Mouse (Mus musculus) limb, embryonic 14.5 days (tissue): ENCODE measurements around the gene Fcor. TPM values are rescaled to one million over a fixed set of nuclear protein-coding genes. Genes with fewer than 3 reads are reported as not detected.

Experiments used
- ATAC-seq: fragments of 200-750 bp; cut with Nextera tagmentation; 2 replicates; pipeline ENCODE4 v1.8.0; 2017; ENCODE audit warnings: low read depth, moderate number of reproducible peaks, moderate TSS enrichment; ENCODE audit not compliant: low FRiP score
- DNase-seq: peaks from one replicate; pipeline ENCODE4 v3.0.0-alpha.2; 2015; ENCODE audit warnings: low spot score
- H3K27ac ChIP-seq: fragments of 300-500 bp; sonication (generic); replicated peaks from 2 replicates; pipeline ENCODE4 v1.5.1; 2014; ENCODE audit warnings: low read depth, mild to moderate bottlenecking, low read length, moderate library complexity, mixed read lengths
- H3K27me3 ChIP-seq: fragments of 300-500 bp; sonication (generic); 2 replicates; pipeline ENCODE4 v1.6.1; 2014; ENCODE audit warnings: low read length, mixed read lengths; ENCODE audit not compliant: control insufficient read depth, insufficient read depth
- H3K36me3 ChIP-seq: fragments of 300-500 bp; sonication (generic); 2 replicates; pipeline ENCODE4 v1.6.1; 2014; ENCODE audit warnings: mild to moderate bottlenecking, low read length, moderate library complexity, mixed read lengths; ENCODE audit not compliant: control insufficient read depth, insufficient read depth
- H3K4me1 ChIP-seq: fragments of 300-500 bp; sonication (generic); 2 replicates; pipeline ENCODE4 v1.6.1; 2014; ENCODE audit warnings: antibody characterized with exemption, low read length, mixed read lengths; ENCODE audit not compliant: control insufficient read depth, insufficient read depth
- H3K4me2 ChIP-seq: fragments of 300-500 bp; sonication (generic); replicated peaks from 2 replicates; pipeline ENCODE4 v1.6.1; 2014; ENCODE audit warnings: low read depth, mild to moderate bottlenecking, low read length, moderate library complexity; ENCODE audit not compliant: severe bottlenecking
- H3K4me3 ChIP-seq: fragments of 300-500 bp; sonication (generic); replicated peaks from 2 replicates; pipeline ENCODE4 v1.5.1; 2014; ENCODE audit warnings: low read length
- H3K9ac ChIP-seq: fragments of 300-500 bp; sonication (generic); 2 replicates; pipeline ENCODE4 v1.6.1; 2014; ENCODE audit warnings: mild to moderate bottlenecking, low read depth, low read length, moderate library complexity; ENCODE audit not compliant: severe bottlenecking
- H3K9me3 ChIP-seq: fragments of 300-500 bp; sonication (generic); 2 replicates; pipeline ENCODE4 v1.6.1; 2016; ENCODE audit warnings: low read length; ENCODE audit not compliant: control insufficient read depth
- POLR2A ChIP-seq: fragments of 200-500 bp; IDR thresholded peaks from 2 replicates; pipeline ENCODE4 v1.8.0; 2012; ENCODE audit warnings: inconsistent platforms, mild to moderate bottlenecking, moderate library complexity, borderline replicate concordance; ENCODE audit not compliant: insufficient read depth, insufficient read length; ENCODE audit errors: extremely low read depth
- WGBS: fragments of 180-500 bp; shearing (Covaris S2); extraction: QIAGEN DNeasy Blood & Tissue Kit; methylation state at CpG from one replicate; pipeline ENCODE4 v1.1.7; 2014; 5-methylcytosine and 5-hydroxymethylcytosine counted together
- polyA plus RNA-seq, 2 experiments: library from polyadenylated mRNA; depleted of rRNA in 1 of 2; stranded (reverse) in 1 of 2; unstranded in 1 of 2; fragments of >200 nt; fragmentation: Nextera tagmentation in 1 of 2; extraction: Ambion mirVana in 1 of 2; gene quantifications; 2 replicates each; pipeline versions ENCODE4 v1.2.1 to v1.2.3; 2012 to 2014

Gene Fcor
- polyA plus RNA-seq, 2 experiments: 7.3 to 14.1 TPM

DNA sequence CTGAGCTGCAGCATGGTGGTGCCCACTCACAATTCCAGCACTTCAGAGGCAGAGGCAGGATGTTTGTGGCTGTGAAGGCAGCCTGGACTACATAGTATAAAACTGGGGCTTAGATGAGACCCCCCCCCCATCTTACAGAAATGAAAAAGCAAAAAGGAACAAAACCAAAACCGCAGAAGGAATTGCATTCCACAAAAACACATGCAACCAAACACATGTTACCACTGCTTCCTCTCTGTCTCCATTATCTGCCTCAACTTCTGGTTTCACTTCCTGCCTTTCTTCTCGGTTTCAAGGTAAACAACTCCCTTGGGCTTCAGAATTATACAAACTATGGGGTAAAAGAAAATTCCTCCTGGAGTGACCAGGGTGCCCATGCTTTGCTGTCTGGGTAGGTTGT is 39.5 kb upstream of the Fcor start:
- ATAC-seq: no peak
- TF ChIP-seq POLR2A: no peak
- H3K36me3 ChIP-seq: no peaks in the 10 kb centered on the region
- H3K9me3 ChIP-seq: no peaks in the 10 kb centered on the region
- no peak overlapping the region for H3K9ac ChIP-seq
- no peaks in the 10 kb centered on the region for H3K27me3 ChIP-seq
- no peak overlapping the region for H3K4me2 ChIP-seq
- WGBS: 68% methylated on average over 2 of the region's 2 CpGs
- no peak overlapping the region for H3K27ac ChIP-seq
- DNase-seq: no peak
- H3K4me3 ChIP-seq: no peak overlapping the region
- H3K4me1 ChIP-seq: no peaks in the 10 kb centered on the region

DNA sequence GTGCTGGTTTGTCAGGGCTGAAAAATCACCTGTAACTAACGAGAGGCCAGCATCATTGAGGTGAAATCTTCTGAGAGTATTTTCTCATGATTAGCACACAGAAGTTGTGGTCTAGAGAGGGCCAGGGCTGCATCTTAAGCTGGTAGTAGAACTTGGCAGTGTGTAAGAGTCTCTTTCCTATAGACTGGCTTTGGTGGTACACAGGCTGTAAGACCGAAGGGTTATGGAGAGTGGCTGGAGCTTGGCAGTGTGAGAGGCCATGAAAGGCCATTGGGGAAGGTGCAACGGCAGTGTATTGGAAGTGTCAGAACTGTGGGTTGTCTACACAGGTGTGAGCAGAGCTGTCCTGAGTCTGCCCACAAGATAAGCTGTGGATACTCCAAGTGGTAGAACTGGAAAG is 38.1 kb upstream of the Fcor start:
- no peak overlapping the region for H3K27ac ChIP-seq
- H3K4me1 ChIP-seq: no peaks in the 10 kb centered on the region
- DNase-seq: no peak
- no peak overlapping the region for H3K4me3 ChIP-seq
- no peak overlapping the region for H3K9ac ChIP-seq
- no peak for TF ChIP-seq POLR2A
- no peaks in the 10 kb centered on the region for H3K27me3 ChIP-seq
- no peaks in the 10 kb centered on the region for H3K9me3 ChIP-seq
- H3K4me2 ChIP-seq: no peak overlapping the region
- no peak for ATAC-seq
- no peaks in the 10 kb centered on the region for H3K36me3 ChIP-seq
- 72% methylated on average over 3 of the region's 3 CpGs for WGBS

GRCm38 (mm10) chr8:3707611-3708010 is 35.4 kb upstream of the Fcor start:
- H3K9me3 ChIP-seq: no peaks in the 10 kb centered on the region
- TF ChIP-seq POLR2A: no peak
- H3K9ac ChIP-seq: no peak overlapping the region
- no peaks in the 10 kb centered on the region for H3K4me1 ChIP-seq
- WGBS: 67% methylated on average over 7 of the region's 7 CpGs
- no peaks in the 10 kb centered on the region for H3K36me3 ChIP-seq
- H3K27me3 ChIP-seq: no peaks in the 10 kb centered on the region
- H3K4me3 ChIP-seq: no peak overlapping the region
- H3K4me2 ChIP-seq: no peak overlapping the region
- DNase-seq (no peak), ATAC-seq (no peak)
- H3K27ac ChIP-seq: no peak overlapping the region

DNA sequence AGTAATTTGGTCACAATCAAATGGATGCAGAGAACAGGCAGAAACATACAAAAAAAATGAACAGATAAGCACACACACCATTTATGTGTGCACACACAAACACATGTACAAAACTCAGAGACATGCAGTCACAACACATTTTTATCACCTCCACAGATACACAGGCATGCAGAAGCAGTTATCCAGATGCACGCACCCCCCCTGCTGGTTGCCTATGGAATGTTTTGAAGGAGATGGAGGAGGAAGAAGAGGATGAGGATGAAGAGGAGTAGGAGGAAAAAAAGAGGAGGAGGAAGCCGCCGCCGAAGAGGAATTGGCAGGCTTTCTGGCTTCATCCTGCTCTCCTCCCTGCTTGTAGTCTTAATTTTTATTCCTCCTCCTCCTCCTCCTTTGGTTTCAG is 33.5 kb upstream of the Fcor start:
- no peak for TF ChIP-seq POLR2A
- Histone ChIP-seq H3K27me3 (no peaks in the 10 kb centered on the region), H3K36me3 (no peaks in the 10 kb centered on the region), H3K4me2 (no peak overlapping the region), H3K4me1 (no peaks in the 10 kb centered on the region), H3K9ac (no peak overlapping the region), H3K27ac (no peak overlapping the region), H3K4me3 (no peak overlapping the region), H3K9me3 (no peaks in the 10 kb centered on the region)
- ATAC-seq (no peak), DNase-seq (no peak)
- 68% methylated on average over 4 of the region's 4 CpGs for WGBS

DNA sequence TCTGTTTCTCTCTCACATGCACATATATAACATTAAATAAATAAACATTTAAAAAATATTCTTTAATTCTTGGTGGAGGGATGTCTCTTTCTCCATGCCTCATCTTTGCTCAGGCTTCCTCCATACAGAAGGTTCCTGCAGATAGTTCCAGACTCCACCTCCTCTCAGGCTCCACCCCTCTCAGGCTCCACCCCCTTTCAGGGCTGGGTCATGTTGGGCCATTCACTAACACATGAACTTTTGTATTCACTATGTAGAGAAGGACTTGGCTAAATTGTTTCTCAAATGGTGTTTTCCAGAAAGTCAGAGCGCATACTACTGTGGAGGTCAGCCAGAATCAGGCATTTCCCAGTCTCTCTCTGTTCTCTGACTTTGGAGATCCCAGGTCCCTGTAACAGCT is 29.3 kb upstream of the Fcor start:
- WGBS: 92% methylated on average over 1 of the region's 1 CpGs
- DNase-seq (no peak), ATAC-seq (no peak)
- Histone ChIP-seq H3K27ac (no peak overlapping the region), H3K9ac (no peak overlapping the region), H3K9me3 (no peaks in the 10 kb centered on the region), H3K4me2 (no peak overlapping the region), H3K4me3 (no peak overlapping the region), H3K4me1 (no peaks in the 10 kb centered on the region), H3K36me3 (no peaks in the 10 kb centered on the region), H3K27me3 (no peaks in the 10 kb centered on the region)
- TF ChIP-seq POLR2A: no peak

DNA sequence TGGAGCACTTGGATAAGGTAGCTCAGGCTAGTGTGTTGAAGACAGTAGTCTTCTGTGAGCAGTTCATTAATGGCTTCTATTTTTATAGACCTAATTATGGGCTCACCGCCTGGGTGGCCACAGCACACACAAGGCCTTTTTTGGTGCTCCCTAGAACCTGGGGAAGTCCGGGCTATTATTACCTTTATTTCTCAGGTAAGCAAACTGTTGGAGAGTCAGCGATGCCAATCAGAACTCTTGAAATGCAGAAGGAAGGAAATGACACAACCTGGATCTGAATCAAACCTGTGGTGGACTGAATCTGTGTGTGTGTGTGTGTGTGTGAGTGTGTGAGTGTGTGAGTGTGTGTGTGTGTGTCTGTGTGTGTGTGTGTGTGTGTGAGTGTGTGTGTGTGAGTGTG is 22.0 kb upstream of the Fcor start, which contains the start of gene Fcer2a:
TSS of gene Fcer2a (minus strand) at position 55 of the 400 bp plus-strand sequence.
- TF ChIP-seq POLR2A: no peak
- 60% methylated on average over 3 of the region's 3 CpGs for WGBS

More for the DNA sequence above, 22.0 kb upstream of the Fcor start, which contains the start of gene Fcer2a:
- H3K27ac ChIP-seq: no peak within 1 kb of the TSS
- no peak within 1 kb of the TSS for H3K9ac ChIP-seq
- DNase-seq: no peak
- H3K4me2 ChIP-seq: no peak within 1 kb of the TSS
- H3K9me3 ChIP-seq: no peaks in the 10 kb centered on the region
- H3K4me1 ChIP-seq: no peaks in the 10 kb centered on the region
- H3K27me3 ChIP-seq: no peaks in the 10 kb centered on the region
- no peaks in the 10 kb centered on the region for H3K36me3 ChIP-seq
- no peak within 1 kb of the TSS for H3K4me3 ChIP-seq
- no peak for ATAC-seq
